Mouse (Mus musculus): ENCODE results near the gene Map3k3. TPM values are rescaled to one million over a fixed set of nuclear protein-coding genes. Genes with fewer than 3 reads are reported as not detected.

Map3k3 gene
- total and polyA plus RNA-seq, 3 experiments, result 28.8 to 34.1 (median 32.3) TPM

- TF ChIP-seq UBTF (IDR thresholded peaks at IDR 0.05; ENCODE audit: low read depth, low read length), result 0 out of 2 replicates have a peak, but pooled peaks have one; percentile 17
These were observed 75.8 kb downstream of the Map3k3 start (continued) for GRCm38 (mm10) chr11:106159921-106160840.

GRCm38 (mm10) chr11:106160841-106161721 lies 76.7 kb downstream of the Map3k3 start, which contains the start of the genes Gm10840 and Limd2:
TSS of gene Gm10840 (plus strand) at chr11:106160850.
TSS of gene Limd2 (minus strand) at chr11:106160860.
- dilution Hi-C loops (cut with MboI; ENCODE audit: extremely low pct_ligation_motif_present, extremely low pct_unique_long_range_greater_than_20kb, low sequenced_read_pairs) (no loop called here), in situ Hi-C loops (cut with MboI; ENCODE audit: low pct_ligation_motif_present, low pct_unique_long_range_greater_than_20kb, low sequenced_read_pairs) (no loop called here)
- Histone ChIP-seq H3K27ac (ENCODE audit: insufficient read depth, low read depth) (peak within 1 kb of the TSS; percentile 89), H3K9ac (ENCODE audit: insufficient read depth, low read depth) (peak within 1 kb of the TSS; percentile 96), H3K4me3 (replicated peaks in 1 of 3; ENCODE audit: low read depth in 2 of 3, low read length in 2 of 3, poor library complexity in 1 of 3) (peak within 1 kb of the TSS; percentile 79 to 90 (median 85)), H3K27me3 (replicated peaks) (no peaks in the 10 kb centered on the region), H3K36me3 (replicated peaks in 1 of 2; ENCODE audit: control insufficient read depth in 1 of 2, insufficient read depth in 1 of 2, low read length in 1 of 2) (peaks cover 56 to 63% of the 10 kb centered on the region in 2 experiments), H3K4me2 (ENCODE audit: insufficient read depth, low read depth, poor library complexity, severe bottlenecking) (peak within 1 kb of the TSS; percentile 78), H3K4me1 (ENCODE audit: control insufficient read depth in 1 of 2, insufficient read depth in 2 of 2) (peaks cover 25 to 43% of the 10 kb centered on the region in 2 experiments), H3K79me2 (replicated peaks; ENCODE audit: control insufficient read depth, extremely low read depth, insufficient read depth, poor library complexity, severe bottlenecking) (peaks cover 29% of the 10 kb centered on the region), H3K9me3 (replicated peaks; ENCODE audit: low read length) (no peaks in the 10 kb centered on the region)
- peak; percentile 45 for DNase-seq (ENCODE audit: extremely low read depth)
- TF ChIP-seq E2F4 (IDR thresholded peaks at IDR 0.05; ENCODE audit: insufficient replicate concordance, low read depth, low read length), result no peak
- TF ChIP-seq TBP (conservative IDR thresholded peaks at IDR 0.05; ENCODE audit: low read depth, low read length), result no peak
- TF ChIP-seq CTCF (conservative IDR thresholded peaks at IDR 0.05 in 1 of 2, IDR thresholded peaks at IDR 0.05 in 1 of 2; ENCODE audit: low read depth in 2 of 2, low read length in 2 of 2), result no peak
- no peak for TF ChIP-seq MAFK (IDR thresholded peaks at IDR 0.05; ENCODE audit: insufficient replicate concordance, low read length)
- TF ChIP-seq SMC3 (IDR thresholded peaks at IDR 0.05; ENCODE audit: low read depth, low read length), result no peak
- 0 out of 2 replicates have a peak, but pooled peaks have one; percentile 12 for TF ChIP-seq IRF4 (IDR thresholded peaks at IDR 0.05; ENCODE audit: low read depth, low read length)
- TF ChIP-seq MAZ (IDR thresholded peaks at IDR 0.05; ENCODE audit: low read depth, low read length), result no peak
- no peak for TF ChIP-seq NELFE (IDR thresholded peaks at IDR 0.05; ENCODE audit: low read depth, low read length)
- TF ChIP-seq CHD1 (IDR thresholded peaks at IDR 0.05; ENCODE audit: low read depth, low read length), result 0 out of 2 replicates have a peak, but pooled peaks have one; percentile 72
- peak; percentile 60; the same call in 1 of the 2 replicates for TF ChIP-seq MAX (IDR thresholded peaks at IDR 0.05; ENCODE audit: low read length)
- no peak for TF ChIP-seq SIN3A (IDR thresholded peaks at IDR 0.05; ENCODE audit: low read length)
- TF ChIP-seq RAD21 (IDR thresholded peaks at IDR 0.05; ENCODE audit: low read depth, low read length), result no peak
- no peak for TF ChIP-seq USF1 (IDR thresholded peaks at IDR 0.05; ENCODE audit: low read depth, low read length)
- TF ChIP-seq RCOR1 (conservative IDR thresholded peaks at IDR 0.05; ENCODE audit: low read depth, low read length), result no peak
- no peak for TF ChIP-seq MYC (IDR thresholded peaks at IDR 0.05; ENCODE audit: low read depth, low read length)
- no peak for TF ChIP-seq JUN (IDR thresholded peaks at IDR 0.05; ENCODE audit: insufficient read depth, low read depth, low read length)
- no peak for TF ChIP-seq ZKSCAN1 (IDR thresholded peaks at IDR 0.05; ENCODE audit: borderline replicate concordance, low read depth, low read length)
- no peak for TF ChIP-seq ZNF384 (IDR thresholded peaks at IDR 0.05; ENCODE audit: low read depth, low read length)
- TF ChIP-seq MXI1 (IDR thresholded peaks at IDR 0.05; ENCODE audit: low read depth, low read length), result no peak; the same call in 1 of the 2 replicates
- TF ChIP-seq UBTF (IDR thresholded peaks at IDR 0.05; ENCODE audit: low read depth, low read length), result no peak
- no peak for TF ChIP-seq ETS1 (conservative IDR thresholded peaks at IDR 0.05; ENCODE audit: low read depth, low read length)
- TF ChIP-seq HCFC1 (IDR thresholded peaks at IDR 0.05; ENCODE audit: low read depth, low read length), result peak; percentile 25; the same call in 1 of the 2 replicates
- TF ChIP-seq JUND (conservative IDR thresholded peaks at IDR 0.05; ENCODE audit: low read depth, low read length), result no peak
- no peak for TF ChIP-seq ELF1 (IDR thresholded peaks at IDR 0.05; ENCODE audit: low read depth, low read length)
- TF ChIP-seq BHLHE40 (IDR thresholded peaks at IDR 0.05; ENCODE audit: low read depth, low read length), result no peak
- TF ChIP-seq USF2 (conservative IDR thresholded peaks at IDR 0.05; ENCODE audit: low read depth, low read length), result no peak
- no peak for TF ChIP-seq PAX5 (IDR thresholded peaks at IDR 0.05; ENCODE audit: low read length)
- TF ChIP-seq NRF1 (IDR thresholded peaks at IDR 0.05; ENCODE audit: low read depth, low read length), result 0 out of 2 replicates have a peak, but pooled peaks have one; percentile 15
- no peak for TF ChIP-seq ZMIZ1 (IDR thresholded peaks at IDR 0.05; ENCODE audit: low read depth, low read length)
- peak; percentile 38; the same call in 1 of the 2 replicates for TF ChIP-seq POLR2AphosphoS2 (IDR thresholded peaks at IDR 0.05; ENCODE audit: low read depth, low read length)
- TF ChIP-seq TCF12 (IDR thresholded peaks at IDR 0.05; ENCODE audit: low read depth, low read length), result no peak
- no peak for TF ChIP-seq EP300 (IDR thresholded peaks at IDR 0.05; ENCODE audit: low read length)
- TF ChIP-seq CHD2 (IDR thresholded peaks at IDR 0.05; ENCODE audit: low read length), result peak; percentile 19; the same call in 1 of the 2 replicates
